7 mouse cellular contexts compared by ENCODE assay signal in the genomic region with DNA sequence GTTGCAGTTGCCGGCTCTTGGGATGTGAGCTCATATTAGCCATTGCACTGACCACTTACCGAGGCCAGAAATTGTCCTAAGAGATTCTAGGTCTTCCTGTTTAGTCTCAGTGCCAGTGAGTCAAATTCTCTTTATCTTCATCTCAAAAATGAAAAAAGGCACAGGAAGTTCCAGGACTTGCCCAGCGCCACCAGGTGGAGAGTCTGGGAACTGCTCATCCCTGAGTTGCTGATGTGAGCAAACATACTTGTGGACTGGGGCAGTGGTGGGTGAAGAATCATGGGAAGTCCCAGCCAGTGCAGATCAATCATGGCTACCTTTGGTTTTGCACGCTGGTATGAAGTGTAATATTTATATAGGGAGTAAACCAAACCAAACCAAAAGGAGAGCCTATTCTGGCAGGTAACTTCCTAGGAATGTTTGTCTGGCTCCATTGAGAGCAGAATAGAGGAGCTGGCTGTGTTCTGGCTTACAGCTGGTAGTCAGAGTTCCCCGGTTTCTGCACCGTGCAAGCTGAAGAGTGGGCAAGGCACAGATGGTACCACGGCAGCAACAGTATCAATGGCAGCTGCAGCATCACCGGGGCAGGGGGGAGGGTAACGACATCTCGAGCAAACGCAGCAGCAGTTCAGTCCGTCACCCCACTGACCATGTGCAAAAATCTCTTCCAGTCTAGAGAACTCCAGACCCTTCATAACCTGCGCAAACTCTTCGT. TPM values are rescaled to one million over a fixed set of nuclear protein-coding genes. Genes with fewer than 3 reads are reported as not detected.
DNase-seq lines count a peak whose midpoint lies in the region; ATAC-seq and TF ChIP-seq lines count a peak whose summit lies in the region.

No protein-coding gene starts in this region.

- H3K4me3 ChIP-seq in CH12.LX (replicated peaks in 1 of 3; ENCODE audit: low read depth in 2 of 3, low read length in 2 of 3, poor library complexity in 1 of 3), result peak overlapping the region in 1 of 3 experiments; percentile 5
- H3K4me3 ChIP-seq in cortical plate, adult 2 months (ENCODE audit: insufficient read depth, low read length), result no peak overlapping the region

- peak; percentile 45 for ATAC-seq in megakaryocyte progenitor cell, adult 5-6 weeks (replicated peaks; ENCODE audit: poor library complexity)

- peak; percentile 19 for TF ChIP-seq RAD21 in CH12.LX (IDR thresholded peaks at IDR 0.05; ENCODE audit: low read depth, low read length)

- no peaks in the 10 kb centered on the region for H3K27me3 ChIP-seq in CH12.LX (replicated peaks)

- peaks cover 37 to 74% of the 10 kb centered on the region in 2 experiments for H3K4me1 ChIP-seq in CH12.LX (ENCODE audit: control insufficient read depth in 1 of 2, insufficient read depth in 2 of 2)
- peaks cover 16% of the 10 kb centered on the region for H3K4me1 ChIP-seq in cortical plate, adult 2 months (ENCODE audit: control insufficient read depth, insufficient read depth, low read length)

- H3K36me3 ChIP-seq in CH12.LX (replicated peaks in 1 of 2; ENCODE audit: control insufficient read depth in 1 of 2, insufficient read depth in 1 of 2, low read length in 1 of 2), result peaks cover 0 to 8% of the 10 kb centered on the region in 2 experiments

- TF ChIP-seq CTCF in CH12.LX (conservative IDR thresholded peaks at IDR 0.05 in 1 of 2, IDR thresholded peaks at IDR 0.05 in 1 of 2; ENCODE audit: low read depth in 2 of 2, low read length in 2 of 2), result peak; percentile 75 to 78
- TF ChIP-seq CTCF in cortical plate, adult 2 months (IDR thresholded peaks at IDR 0.05; ENCODE audit: extremely low read depth, insufficient read depth, low read length), result peak; percentile 65

- TF ChIP-seq POLR2A in CH12.LX (IDR thresholded peaks at IDR 0.05; ENCODE audit: low read depth, low read length), result no peak
- no peak for TF ChIP-seq POLR2A in cortical plate, adult 2 months (IDR thresholded peaks at IDR 0.05; ENCODE audit: extremely low read depth, insufficient read depth, low read length)

- peak; percentile 22 for DNase-seq in kidney, adult 9 months
- no peak for DNase-seq in kidney, postnatal 14 days
- peak; percentile 44 for DNase-seq in A20 (ENCODE audit: low read depth, low spot score)
- no peak for DNase-seq in CH12.LX (ENCODE audit: extremely low read depth)
- no peak for DNase-seq in ovary, adult 18-20 months (ENCODE audit: low spot score)

- peak overlapping the region; percentile 16; the same call in 1 of the 2 replicates for H3K27ac ChIP-seq in CH12.LX (ENCODE audit: insufficient read depth, low read depth)
- no peak overlapping the region for H3K27ac ChIP-seq in cortical plate, adult 2 months (ENCODE audit: insufficient read depth, low read length)

- H3K9me3 ChIP-seq in CH12.LX (replicated peaks; ENCODE audit: low read length), result peaks cover 10% of the 10 kb centered on the region

- TF ChIP-seq EP300 in CH12.LX (IDR thresholded peaks at IDR 0.05; ENCODE audit: low read length), result no peak

- H3K79me2 ChIP-seq in CH12.LX (replicated peaks; ENCODE audit: control insufficient read depth, extremely low read depth, insufficient read depth, poor library complexity, severe bottlenecking), result no peaks in the 10 kb centered on the region

- in situ Hi-C loops in CH12.LX (cut with MboI; ENCODE audit: low pct_ligation_motif_present, low pct_unique_long_range_greater_than_20kb, low sequenced_read_pairs), result loop anchor here (25.0 kb wide), 1 partner anchor 836 kb away; no protein-coding TSS in a partner anchor

- dilution Hi-C loops in CH12.LX (cut with MboI; ENCODE audit: extremely low pct_ligation_motif_present, extremely low pct_unique_long_range_greater_than_20kb, low sequenced_read_pairs), result no loop called here

- no peak overlapping the region for H3K4me2 ChIP-seq in CH12.LX (ENCODE audit: insufficient read depth, low read depth, poor library complexity, severe bottlenecking)

- H3K9ac ChIP-seq in CH12.LX (ENCODE audit: insufficient read depth, low read depth), result no peak overlapping the region

TF ChIP-seq in CH12.LX, 34 proteins besides CTCF, POLR2A, EP300 and RAD21:
- TF ChIP-seq ELF1 (IDR thresholded peaks at IDR 0.05; ENCODE audit: low read depth, low read length) (peak; percentile 40), MAFK (IDR thresholded peaks at IDR 0.05; ENCODE audit: insufficient replicate concordance, low read length) (peak; percentile 69; the same call in 1 of the 2 replicates), MAX (IDR thresholded peaks at IDR 0.05; ENCODE audit: low read length) (no peak), JUND (conservative IDR thresholded peaks at IDR 0.05; ENCODE audit: low read depth, low read length) (peak; percentile 17; the same call in 1 of the 2 replicates), PAX5 (IDR thresholded peaks at IDR 0.05; ENCODE audit: low read length) (no peak), ZC3H11A (IDR thresholded peaks at IDR 0.05; ENCODE audit: low read depth, low read length) (no peak), E2F4 (IDR thresholded peaks at IDR 0.05; ENCODE audit: insufficient replicate concordance, low read depth, low read length) (no peak), SMC3 (IDR thresholded peaks at IDR 0.05; ENCODE audit: low read depth, low read length) (peak; percentile 42), KAT2A (IDR thresholded peaks at IDR 0.05; ENCODE audit: insufficient replicate concordance, low read length) (no peak), RCOR1 (conservative IDR thresholded peaks at IDR 0.05; ENCODE audit: low read depth, low read length) (no peak), NRF1 (IDR thresholded peaks at IDR 0.05; ENCODE audit: low read depth, low read length) (no peak), SIN3A (IDR thresholded peaks at IDR 0.05; ENCODE audit: low read length) (0 out of 2 replicates have a peak, but pooled peaks have one; percentile 57), ZNF384 (IDR thresholded peaks at IDR 0.05; ENCODE audit: low read depth, low read length) (peak; percentile 36; the same call in 1 of the 2 replicates), MXI1 (IDR thresholded peaks at IDR 0.05; ENCODE audit: low read depth, low read length) (no peak)

RNA-seq across cellular contexts. Expression of gene Lypd6b, which starts 38.7 kb away (rescaled TPM):
- 0.50 and 1.4 TPM in 2 replicates for total RNA-seq in CH12.LX (2012; rRNA removed)
- total RNA-seq in CH12.LX (2014; rRNA removed), result 0.09 and 0.15 TPM in 2 replicates
- polyA plus RNA-seq in CH12.LX (2012; ENCODE audit: insufficient read length, low read depth), result not detected in 2 replicates
- polyA plus RNA-seq in cortical plate, adult 2 months (2012; rRNA removed), result 13.4 and 14.2 TPM in 2 replicates
- total RNA-seq in megakaryocyte progenitor cell, adult 5-6 weeks (2015), result 0.27 TPM in 1 of 2 replicates, not detected in the other
- 0.12 TPM in 1 of 2 replicates, not detected in the other for total RNA-seq in megakaryocyte progenitor cell, adult 5-6 weeks (2017)

Comparison
In these comparisons a context has a peak if more than half of its experiments do, and no peak if none do; other contexts are left out.
1. DNase-seq: peak in kidney, adult 9 months (single experiment) and A20 (single experiment); none in kidney, postnatal 14 days (single experiment), CH12.LX (single experiment) and ovary, adult 18-20 months (single experiment).